Mouse (Mus musculus) heart, postnatal 25 days (tissue): Measurements from ENCODE around the gene Stk17b. TPM values are rescaled to one million over a fixed set of nuclear protein-coding genes. Genes with fewer than 3 reads are reported as not detected.

Experiments used
- DNase-seq: peaks from one replicate; pipeline ENCODE4 v3.0.0; 2022; ENCODE audit warnings: low spot score
- intact Hi-C: fragments of 180-260 bp; cut with DNase I; formaldehyde crosslinking; loops from one replicate; pipeline ENCODE4 v1.15.1; 2025
- total RNA-seq, 2 experiments: library from RNA; stranded (reverse); gene quantifications; 2 replicates each; pipeline ENCODE4 v1.2.3; 2021

Gene Stk17b
- 10 to 100 TPM; 10.8 to 14.6 TPM for total RNA-seq

- intact Hi-C loops: loop anchor here (2.0 to 10.0 kb wide), 2 partner anchors 38 to 470 kb away; partner anchors contain the start of gene Osgepl1
- peak; percentile 81 for DNase-seq
These were observed at the start of gene Stk17b for GRCm38 (mm10) chr1:53784721-53785418. Stk17b (minus strand) TSS chr1:53785224.

- no peak for DNase-seq
- intact Hi-C loops: no loop called here
These were observed 45.3 kb upstream of the Stk17b start for GRCm38 (mm10) chr1:53830286-53830685.

DNA sequence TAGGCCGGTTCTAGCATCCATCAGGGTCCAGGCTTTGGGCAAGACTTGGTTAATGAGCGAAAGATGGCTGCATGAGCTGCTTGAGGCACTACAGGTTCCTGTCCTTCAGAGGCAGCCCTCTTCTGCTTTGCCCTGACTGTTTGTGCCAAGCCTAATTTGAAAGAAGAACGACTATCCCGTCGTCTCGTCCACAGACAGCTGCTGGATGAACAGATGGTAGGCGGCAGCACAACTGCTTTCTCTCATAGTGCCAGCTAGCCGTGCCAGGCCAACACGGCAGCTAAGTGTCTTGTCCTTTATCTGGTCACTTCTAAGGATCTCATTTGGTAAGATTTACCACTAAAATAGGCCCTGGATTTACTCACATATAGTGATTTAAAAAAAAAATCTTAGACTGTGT lies 44.1 kb upstream of the Stk17b start:
- intact Hi-C loops: no loop called here
- no peak for DNase-seq

- intact Hi-C loops: no loop called here
- no peak for DNase-seq
These were observed 39.7 kb upstream of the Stk17b start for GRCm38 (mm10) chr1:53824446-53825337.

DNA sequence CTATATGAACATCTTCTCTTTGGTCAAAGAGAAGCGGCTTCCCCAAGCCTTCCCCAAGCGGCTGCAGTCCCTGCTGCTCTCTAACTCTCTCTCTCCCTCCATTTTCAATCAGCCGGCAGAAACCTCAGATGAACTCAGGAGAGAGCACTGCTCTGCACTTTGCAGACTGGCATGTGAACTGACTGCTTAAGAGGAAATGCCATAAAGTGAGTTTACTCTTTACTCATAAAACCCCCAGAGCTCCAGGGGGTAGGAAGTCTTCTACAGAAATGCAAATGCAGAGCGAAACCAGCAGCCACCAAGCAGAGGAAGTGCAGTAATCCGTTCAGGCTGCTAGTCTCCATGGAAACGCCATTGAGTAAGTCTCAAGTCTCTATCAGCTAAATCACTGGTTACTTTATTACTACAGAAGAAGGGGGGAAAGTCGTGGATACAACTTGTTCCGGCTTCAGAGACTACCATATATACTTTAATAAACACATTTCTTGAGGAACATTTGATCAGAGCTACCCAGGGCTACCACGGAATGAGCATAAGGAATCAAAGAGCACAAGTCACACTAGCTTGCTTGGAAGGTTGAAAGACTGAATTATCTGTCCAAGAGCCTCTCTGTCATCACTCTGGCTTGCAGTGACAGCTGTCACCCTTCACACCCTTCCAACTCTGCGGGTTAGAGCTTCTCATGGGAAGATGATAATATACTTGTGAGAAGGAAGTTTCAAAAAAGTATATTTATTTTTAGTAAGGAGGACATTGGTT lies 38.8 kb upstream of the Stk17b start:
- DNase-seq: peak; percentile 12
- intact Hi-C loops: loop anchor here (2.0 kb wide), 1 partner anchor 39 kb away; the partner anchor contains the start of gene Stk17b

DNA sequence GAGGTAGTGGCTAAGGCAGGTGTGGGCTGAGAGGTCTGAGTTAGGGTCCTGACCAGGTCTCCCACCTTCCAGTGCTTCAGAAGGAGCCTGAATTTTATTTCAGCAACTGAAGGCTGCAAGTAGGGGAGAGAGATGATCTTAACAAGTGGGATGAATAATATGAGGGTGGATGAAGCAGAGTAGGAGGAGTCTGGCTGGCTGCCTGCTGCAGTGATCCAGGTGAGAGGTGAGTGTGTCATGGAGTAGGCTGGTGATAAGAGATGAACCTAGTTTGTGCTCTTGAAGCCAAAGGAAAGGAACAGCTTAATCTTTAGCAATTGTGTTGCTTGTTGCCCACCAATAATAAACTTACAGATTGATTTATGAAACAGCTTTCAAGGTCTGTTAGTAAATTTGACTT lies 37.0 kb upstream of the Stk17b start:
- intact Hi-C loops: loop anchor here (2.0 kb wide), 1 partner anchor 37 kb away; the partner anchor contains the start of gene Stk17b
- no peak for DNase-seq

- DNase-seq: no peak
- intact Hi-C loops: no loop called here
These were observed 35.1 kb upstream of the Stk17b start for GRCm38 (mm10) chr1:53820041-53820632.

GRCm38 (mm10) chr1:53818072-53818862 lies 33.2 kb upstream of the Stk17b start:
- intact Hi-C loops: no loop called here
- no peak for DNase-seq

- intact Hi-C loops: no loop called here
- DNase-seq: no peak
These were observed 31.3 kb upstream of the Stk17b start for GRCm38 (mm10) chr1:53816353-53816752.

DNA sequence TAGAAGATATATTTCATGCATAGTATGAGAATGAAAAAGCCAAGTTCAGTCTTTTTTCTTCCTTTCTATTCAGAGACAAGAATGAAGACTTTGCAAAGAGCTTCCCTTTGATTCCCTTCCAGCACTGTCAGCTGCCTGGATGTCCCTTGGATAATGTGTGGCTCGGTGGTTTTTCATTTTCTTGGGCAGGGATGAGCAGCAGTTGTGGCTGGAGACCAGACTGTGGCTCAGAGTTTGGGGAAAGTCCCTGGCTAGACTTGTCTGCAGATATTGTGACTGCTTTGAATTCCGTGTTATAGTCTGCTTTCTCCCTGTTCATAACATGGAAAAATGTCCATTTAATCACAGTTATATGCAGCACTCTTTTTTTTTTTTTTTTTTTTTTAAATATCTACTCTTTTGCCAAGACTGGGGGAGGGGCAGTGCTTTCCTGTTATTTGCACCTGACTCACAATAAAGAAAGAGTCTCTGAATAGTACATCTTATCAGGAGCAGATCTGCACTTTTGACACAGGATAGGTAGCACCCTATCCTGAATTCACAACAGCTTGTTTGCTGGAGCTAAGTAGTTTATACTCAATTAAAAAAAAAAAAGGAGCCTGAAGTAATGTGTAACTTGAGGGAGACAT lies 29.2 kb upstream of the Stk17b start:
- intact Hi-C loops: loop anchor here (5.0 kb wide), 1 partner anchor 38 kb away; no protein-coding TSS in a partner anchor
- no peak for DNase-seq

- DNase-seq: no peak
These were observed 26.9 kb upstream of the Stk17b start for GRCm38 (mm10) chr1:53811919-53812318.

DNA sequence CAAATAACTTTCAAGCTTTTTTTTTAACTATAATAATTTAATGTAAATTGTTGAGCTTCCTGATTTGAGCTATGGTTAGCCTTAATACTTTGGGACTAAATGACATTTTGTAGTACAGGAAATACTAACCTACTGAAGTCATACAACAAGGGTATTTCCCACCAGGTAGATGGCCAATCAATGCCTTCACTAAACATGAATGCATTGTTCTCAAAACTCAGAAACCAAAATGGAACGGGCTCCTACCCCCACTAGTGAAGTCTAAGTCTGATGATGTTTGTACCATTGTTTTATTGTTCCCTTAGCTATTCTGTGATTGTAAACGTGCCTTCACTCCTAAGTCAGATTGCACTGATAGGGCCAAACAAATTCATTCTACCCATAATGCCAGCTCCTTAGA lies 23.2 kb upstream of the Stk17b start:
- no peak for DNase-seq
- intact Hi-C loops: no loop called here

More at GRCm38 (mm10) chr1:53811919-53812318, 26.9 kb upstream of the Stk17b start:
- intact Hi-C loops: loop anchor here (5.0 kb wide), 1 partner anchor 40 kb away; no protein-coding TSS in a partner anchor

DNA sequence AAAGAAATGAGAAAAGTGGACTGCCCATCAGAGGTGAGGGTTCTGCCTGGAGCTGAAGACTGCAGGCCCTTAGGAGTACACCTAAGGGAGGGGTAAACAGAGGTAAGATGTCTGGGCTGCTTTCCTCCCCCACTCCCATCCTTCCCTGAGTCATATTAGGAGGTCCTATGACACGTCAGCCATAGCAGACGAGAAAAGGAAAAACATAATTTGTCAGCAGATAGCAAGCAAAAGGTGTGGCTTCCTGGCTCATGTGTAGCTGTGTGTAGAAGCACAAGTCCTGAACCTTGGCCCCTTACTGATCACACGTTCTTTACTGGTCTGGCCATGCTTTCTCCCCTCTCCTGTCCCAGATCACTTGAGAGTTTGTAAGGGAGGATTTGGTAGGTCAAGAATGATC lies 12.8 kb upstream of the Stk17b start:
- intact Hi-C loops: no loop called here
- DNase-seq: no peak

DNA sequence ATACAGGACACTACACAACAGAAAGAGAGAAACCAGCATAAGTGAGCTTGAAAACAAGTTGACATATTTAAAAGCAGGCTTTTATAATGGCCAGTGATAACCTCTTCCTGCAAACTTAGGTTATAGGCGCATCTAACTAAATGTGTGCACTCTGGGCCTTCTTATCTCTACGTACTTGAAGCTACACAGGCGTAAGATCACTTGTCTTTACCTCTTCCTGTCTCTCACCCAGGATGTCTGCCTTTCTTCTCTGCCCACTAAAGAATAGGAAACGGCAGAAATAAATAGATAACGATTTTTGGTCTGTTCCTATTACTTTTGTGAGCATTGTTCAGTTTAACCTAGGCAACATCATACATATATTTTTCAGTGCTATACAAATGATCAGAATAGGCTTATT lies 12.1 kb upstream of the Stk17b start:
- intact Hi-C loops: no loop called here
- no peak for DNase-seq

- no peak for DNase-seq
- intact Hi-C loops: no loop called here
These were observed 11.2 kb upstream of the Stk17b start for GRCm38 (mm10) chr1:53796271-53796670.

- no peak for DNase-seq
- intact Hi-C loops: no loop called here
These were observed 10.6 kb upstream of the Stk17b start for GRCm38 (mm10) chr1:53795591-53795990.

GRCm38 (mm10) chr1:53795081-53795480 lies 10.1 kb upstream of the Stk17b start:
- intact Hi-C loops: no loop called here
- no peak for DNase-seq

GRCm38 (mm10) chr1:53794279-53794678 lies 9.3 kb upstream of the Stk17b start:
- no peak for DNase-seq
- intact Hi-C loops: no loop called here
